Mouse (Mus musculus): Measurements from ENCODE around the gene Pbp2.

GRCm38 (mm10) chr6:135261124-135261523 is 49.1 kb downstream of the Pbp2 start:
- no peak for TF ChIP-seq POLR2A (IDR thresholded peaks at IDR 0.05; ENCODE audit: insufficient read depth, low read depth, low read length)
- no peak for TF ChIP-seq CTCF (IDR thresholded peaks at IDR 0.05)
